Mouse (Mus musculus): ENCODE results near the gene Adra2b.

Adra2b gene

DNA sequence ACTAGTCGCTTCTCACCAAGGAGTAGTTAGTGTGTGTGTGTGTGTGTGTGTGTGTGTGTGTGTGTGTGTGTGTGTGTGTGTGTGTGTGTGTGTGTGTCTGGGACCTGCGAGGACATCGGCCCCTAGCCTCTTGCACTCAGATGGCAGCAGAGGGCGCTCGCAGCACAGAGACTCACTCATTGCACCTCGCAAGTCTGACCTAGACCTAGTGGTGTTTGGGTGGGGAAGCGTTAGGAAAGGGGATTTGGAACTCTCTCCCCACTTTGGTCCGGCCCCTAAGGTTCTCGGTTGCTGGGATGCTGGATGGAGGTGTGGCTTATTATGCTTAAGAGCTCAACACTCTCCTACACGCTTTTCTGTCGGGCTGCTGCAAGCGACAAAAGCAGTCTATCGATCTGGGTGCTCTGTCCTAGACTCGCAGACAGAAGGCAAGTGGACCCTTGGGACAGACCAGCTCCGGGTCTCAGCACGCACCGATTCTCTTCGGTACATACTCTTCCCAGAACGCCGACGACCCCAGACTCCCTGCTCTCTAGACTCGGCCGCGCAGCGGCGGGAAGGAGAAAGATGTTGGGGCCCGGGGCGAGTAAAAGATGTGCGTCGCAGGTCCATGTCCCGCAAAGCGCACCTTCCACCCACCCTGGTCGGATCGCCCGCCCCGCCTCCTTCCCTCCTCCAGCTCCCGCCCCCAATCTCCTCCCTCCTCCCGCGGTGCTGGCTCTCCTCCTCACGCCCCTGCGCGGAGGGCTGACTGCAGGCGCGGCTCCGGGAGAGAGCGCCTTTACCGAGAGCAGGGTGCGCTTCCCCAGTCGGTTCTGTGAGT lies at the start of gene Adra2b:
TSS of gene Adra2b (plus strand) at position 750 of the 823 bp plus-strand sequence.
- TF ChIP-seq GATA4 (IDR thresholded peaks at IDR 0.05; ENCODE audit: insufficient replicate concordance, low read length), result no peak

- peak; percentile 16; the same call in 1 of the 2 replicates for TF ChIP-seq GATA4 (IDR thresholded peaks at IDR 0.05; ENCODE audit: insufficient replicate concordance, low read length)
Measured at GRCm38 (mm10) chr2:127313878-127314277, 49.1 kb upstream of the Adra2b start.

GRCm38 (mm10) chr2:127314467-127315154 lies 48.4 kb upstream of the Adra2b start:
- no peak for TF ChIP-seq GATA4 (IDR thresholded peaks at IDR 0.05; ENCODE audit: insufficient replicate concordance, low read length)

GRCm38 (mm10) chr2:127315155-127315470 lies 47.9 kb upstream of the Adra2b start:
- TF ChIP-seq GATA4 (IDR thresholded peaks at IDR 0.05; ENCODE audit: insufficient replicate concordance, low read length), result no peak

- no peak for TF ChIP-seq GATA4 (IDR thresholded peaks at IDR 0.05; ENCODE audit: insufficient replicate concordance, low read length)
Measured at GRCm38 (mm10) chr2:127316431-127316830, 46.6 kb upstream of the Adra2b start.

GRCm38 (mm10) chr2:127318136-127318535 lies 44.9 kb upstream of the Adra2b start:
- TF ChIP-seq GATA4 (IDR thresholded peaks at IDR 0.05; ENCODE audit: insufficient replicate concordance, low read length), result no peak

- no peak for TF ChIP-seq GATA4 (IDR thresholded peaks at IDR 0.05; ENCODE audit: insufficient replicate concordance, low read length)
Measured at GRCm38 (mm10) chr2:127319071-127319470, 43.9 kb upstream of the Adra2b start.

DNA sequence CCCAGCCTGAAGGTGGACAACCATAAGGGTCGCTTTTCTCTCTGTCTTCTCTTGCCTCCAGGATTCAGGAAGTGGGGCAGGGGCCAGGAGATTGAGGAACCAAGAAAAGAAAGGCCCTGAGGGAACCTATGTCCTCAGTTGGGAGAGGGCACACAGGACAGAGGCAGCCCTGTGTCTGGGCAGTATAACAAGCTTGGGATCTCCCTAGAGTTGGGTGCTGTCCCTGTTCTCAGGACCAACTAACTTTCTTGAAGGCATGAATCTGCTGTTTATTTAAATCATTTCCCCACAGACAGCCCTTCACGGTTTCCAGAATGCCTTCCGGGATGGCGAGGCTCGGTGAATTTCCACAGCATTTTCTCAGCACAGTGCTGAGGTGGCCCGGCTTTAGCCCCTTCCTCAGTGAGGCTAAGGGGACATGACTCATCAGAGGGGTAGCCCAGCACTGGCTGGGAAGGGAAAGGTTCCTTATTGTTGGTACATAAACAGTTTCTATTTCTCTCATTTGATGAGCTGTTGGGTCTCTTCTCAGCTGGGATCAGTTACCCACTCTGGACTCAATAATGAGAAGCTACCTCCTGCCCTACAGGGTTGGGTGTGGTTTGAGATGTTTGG lies 40.2 kb upstream of the Adra2b start:
- TF ChIP-seq GATA4 (IDR thresholded peaks at IDR 0.05; ENCODE audit: insufficient replicate concordance, low read length), result no peak

DNA sequence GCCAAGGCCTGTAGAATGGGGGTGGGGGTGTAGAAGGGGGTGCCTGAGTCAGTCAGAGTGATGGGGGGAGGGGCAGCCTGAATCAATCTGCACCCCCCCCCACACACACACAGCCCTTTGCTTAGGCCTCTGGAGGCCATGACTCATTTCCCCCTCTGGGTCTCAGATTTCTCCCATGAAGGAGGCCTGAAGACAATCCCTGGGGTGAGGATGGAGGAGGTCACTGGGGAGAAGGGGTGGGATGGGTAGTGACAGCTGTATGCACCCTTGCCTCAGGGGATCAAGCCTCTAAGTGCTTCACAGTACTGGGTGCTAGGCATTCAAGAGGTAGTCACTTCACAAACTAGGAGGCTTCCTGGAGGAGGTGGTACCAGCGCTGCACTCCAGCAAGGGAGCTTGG lies 39.3 kb upstream of the Adra2b start:
- TF ChIP-seq GATA4 (IDR thresholded peaks at IDR 0.05; ENCODE audit: insufficient replicate concordance, low read length), result no peak

DNA sequence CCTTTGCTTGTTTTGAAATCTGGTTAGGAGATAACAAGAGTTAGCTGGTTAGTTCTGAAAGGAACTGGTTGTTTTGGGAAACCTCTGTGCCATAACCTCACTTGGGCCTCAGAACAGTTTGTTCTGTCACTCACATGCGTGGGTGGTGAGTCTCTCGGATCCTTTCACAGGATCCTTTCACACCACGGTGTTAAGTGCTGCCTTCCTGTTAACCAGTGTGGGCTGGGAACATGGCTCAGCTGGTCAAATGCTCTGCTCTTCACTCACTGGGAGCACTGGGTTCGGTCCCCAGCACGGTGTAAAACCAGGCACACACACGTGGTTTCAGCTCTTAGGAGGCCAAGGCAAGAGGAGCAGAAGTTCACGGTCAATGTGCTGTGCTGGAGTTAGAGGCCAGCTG lies 38.6 kb upstream of the Adra2b start:
- no peak for TF ChIP-seq GATA4 (IDR thresholded peaks at IDR 0.05; ENCODE audit: insufficient replicate concordance, low read length)

GRCm38 (mm10) chr2:127328090-127328851 lies 34.7 kb upstream of the Adra2b start:
- TF ChIP-seq GATA4 (IDR thresholded peaks at IDR 0.05; ENCODE audit: insufficient replicate concordance, low read length), result no peak

DNA sequence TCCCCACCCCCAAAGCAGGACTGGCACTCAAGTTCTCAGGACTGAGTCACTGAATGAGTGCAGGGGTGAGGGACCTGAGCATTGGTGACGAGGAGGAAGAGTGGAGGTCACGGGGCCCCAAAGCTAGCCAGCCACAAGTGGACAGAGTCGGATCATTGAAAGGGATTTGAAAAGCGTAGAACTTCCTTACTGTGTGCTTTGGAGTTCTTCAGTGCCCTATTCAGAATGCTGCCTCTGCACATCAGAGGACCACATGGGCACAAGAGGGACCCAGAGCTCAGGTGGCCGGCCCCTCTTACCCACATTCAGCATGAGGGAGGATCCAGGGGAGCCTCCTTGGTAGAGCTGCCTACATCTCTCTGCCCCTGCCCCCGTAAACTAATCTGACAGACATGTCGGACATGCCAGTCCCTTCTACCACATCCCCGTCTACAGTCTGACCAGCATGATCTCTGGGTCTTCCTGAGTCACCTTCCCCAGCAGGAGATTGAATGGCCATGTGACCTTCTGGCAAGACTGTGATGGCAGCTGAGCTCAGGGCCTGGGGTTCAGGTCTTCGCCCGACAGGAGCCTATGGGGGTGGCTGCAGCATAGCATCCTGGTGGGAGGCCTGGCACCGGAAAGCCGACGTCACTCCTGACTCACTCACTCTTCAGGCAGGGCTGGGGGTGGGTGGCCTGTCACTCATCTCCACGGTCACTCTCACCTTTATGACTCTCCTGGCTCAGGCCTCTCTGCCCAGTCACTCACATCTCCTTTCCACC lies 30.0 kb upstream of the Adra2b start:
- TF ChIP-seq GATA4 (IDR thresholded peaks at IDR 0.05; ENCODE audit: insufficient replicate concordance, low read length), result no peak

- TF ChIP-seq GATA4 (IDR thresholded peaks at IDR 0.05; ENCODE audit: insufficient replicate concordance, low read length), result no peak
Measured at GRCm38 (mm10) chr2:127333945-127334603, 28.9 kb upstream of the Adra2b start.

- no peak for TF ChIP-seq GATA4 (IDR thresholded peaks at IDR 0.05; ENCODE audit: insufficient replicate concordance, low read length)
Measured at GRCm38 (mm10) chr2:127335078-127335541, 27.9 kb upstream of the Adra2b start.

Data from liver, adult (tissue).